Mouse (Mus musculus): ENCODE results near the gene Cradd. TPM values are rescaled to one million over a fixed set of nuclear protein-coding genes. Genes with fewer than 3 reads are reported as not detected.

Gene Cradd
- total and polyA plus RNA-seq, 3 experiments, result 1.9 to 9.0 TPM; not detected in 1

- H3K4me3 ChIP-seq (ENCODE audit: control insufficient read depth in 1 of 2, insufficient read depth in 1 of 2, low read depth in 2 of 2, low read length in 2 of 2), result 0 out of 4 replicates have a peak overlapping the region, but pooled peaks of 1 of the 2 experiments have one; percentile 26
- no peak for DNase-seq (ENCODE audit: low read depth, low spot score)
These were observed 8.0 kb downstream of the Cradd start for GRCm38 (mm10) chr10:95315801-95316474.

GRCm38 (mm10) chr10:95315321-95315720 is 8.6 kb downstream of the Cradd start:
- TF ChIP-seq MAZ (IDR thresholded peaks at IDR 0.05; ENCODE audit: low read depth, low read length) (no peak), USF1 (IDR thresholded peaks at IDR 0.05; ENCODE audit: low read depth, low read length) (no peak), MEF2A (IDR thresholded peaks at IDR 0.05; ENCODE audit: extremely low read depth, insufficient replicate concordance, low read depth, low read length, poor library complexity, severe bottlenecking) (no peak), GABPA (IDR thresholded peaks at IDR 0.05; ENCODE audit: low read depth, low read length) (no peak), CHD2 (IDR thresholded peaks at IDR 0.05; ENCODE audit: low read length) (no peak), ZMIZ1 (IDR thresholded peaks at IDR 0.05; ENCODE audit: low read depth, low read length) (no peak), MAFK (IDR thresholded peaks at IDR 0.05; ENCODE audit: borderline replicate concordance, low read depth, low read length) (no peak), ZNF384 (IDR thresholded peaks at IDR 0.05; ENCODE audit: low read depth, low read length) (no peak), TCF12 (IDR thresholded peaks at IDR 0.05; ENCODE audit: low read depth, low read length) (no peak), POLR2AphosphoS5 (IDR thresholded peaks at IDR 0.05; ENCODE audit: borderline replicate concordance, low read depth, low read length) (no peak), EP300 (IDR thresholded peaks at IDR 0.05; ENCODE audit: low read depth in 1 of 2, low read length in 2 of 2) (no peak)
- no peak overlapping the region for H3K27ac ChIP-seq (ENCODE audit: control insufficient read depth, low read depth, low read length)
- H3K36me3 ChIP-seq (ENCODE audit: control insufficient read depth in 1 of 2, insufficient read depth in 2 of 2, low read length in 2 of 2), result peaks cover 0 to 17% of the 10 kb centered on the region in 2 experiments; a peak in 2 of 4 replicates
- DNase-seq (ENCODE audit: low read depth, low spot score), result no peak
- no peak overlapping the region for H3K4me3 ChIP-seq (ENCODE audit: control insufficient read depth in 1 of 2, insufficient read depth in 1 of 2, low read depth in 2 of 2, low read length in 2 of 2)
- no peak overlapping the region for H3K9ac ChIP-seq (ENCODE audit: control insufficient read depth, low read depth, low read length, poor library complexity, severe bottlenecking)
- H3K4me1 ChIP-seq (ENCODE audit: control insufficient read depth in 1 of 2, insufficient read depth in 2 of 2, low read length in 2 of 2), result peaks cover 12 to 28% of the 10 kb centered on the region in 2 experiments
- H3K27me3 ChIP-seq (ENCODE audit: control insufficient read depth in 1 of 2, insufficient read depth in 2 of 2, low read length in 2 of 2), result no peaks in the 10 kb centered on the region
- no peaks in the 10 kb centered on the region for H3K79me2 ChIP-seq (ENCODE audit: control insufficient read depth, insufficient read depth, low read length, poor library complexity)
- no peaks in the 10 kb centered on the region for H3K9me3 ChIP-seq (replicated peaks; ENCODE audit: insufficient read depth, low read length)

More at GRCm38 (mm10) chr10:95315801-95316474, 8.0 kb downstream of the Cradd start:
- no peak overlapping the region for H3K9ac ChIP-seq (ENCODE audit: control insufficient read depth, low read depth, low read length, poor library complexity, severe bottlenecking)
- TF ChIP-seq USF1 (IDR thresholded peaks at IDR 0.05; ENCODE audit: low read depth, low read length) (peak; percentile 67; the same call in 1 of the 2 replicates), TCF12 (IDR thresholded peaks at IDR 0.05; ENCODE audit: low read depth, low read length) (peak; percentile 77), UBTF (IDR thresholded peaks at IDR 0.05; ENCODE audit: borderline replicate concordance, insufficient read depth, low read depth, low read length) (no peak), MEF2A (IDR thresholded peaks at IDR 0.05; ENCODE audit: extremely low read depth, insufficient replicate concordance, low read depth, low read length, poor library complexity, severe bottlenecking) (peak; percentile 27; the same call in 1 of the 2 replicates), EP300 (IDR thresholded peaks at IDR 0.05; ENCODE audit: low read depth in 1 of 2, low read length in 2 of 2) (peak in 1 of 2 experiments; percentile 67; a peak in 1 of 4 replicates), ETS1 (IDR thresholded peaks at IDR 0.05; ENCODE audit: low read depth, low read length) (peak; percentile 67; the same call in 1 of the 2 replicates), NELFE (IDR thresholded peaks at IDR 0.05; ENCODE audit: low read depth, low read length) (no peak), RCOR1 (IDR thresholded peaks at IDR 0.05; ENCODE audit: low read depth, low read length) (no peak), GATA1 (IDR thresholded peaks at IDR 0.05; ENCODE audit: low read depth, low read length) (peak; percentile 44)
- peaks cover 0 to 17% of the 10 kb centered on the region in 2 experiments; a peak in 2 of 4 replicates for H3K36me3 ChIP-seq (ENCODE audit: control insufficient read depth in 1 of 2, insufficient read depth in 2 of 2, low read length in 2 of 2)
- no peaks in the 10 kb centered on the region for H3K79me2 ChIP-seq (ENCODE audit: control insufficient read depth, insufficient read depth, low read length, poor library complexity)
- H3K4me1 ChIP-seq (ENCODE audit: control insufficient read depth in 1 of 2, insufficient read depth in 2 of 2, low read length in 2 of 2), result peaks cover 12 to 28% of the 10 kb centered on the region in 2 experiments
- H3K27me3 ChIP-seq (ENCODE audit: control insufficient read depth in 1 of 2, insufficient read depth in 2 of 2, low read length in 2 of 2), result no peaks in the 10 kb centered on the region
- H3K9me3 ChIP-seq (replicated peaks; ENCODE audit: insufficient read depth, low read length), result no peaks in the 10 kb centered on the region
- peak overlapping the region; percentile 1; the same call in 1 of the 2 replicates for H3K27ac ChIP-seq (ENCODE audit: control insufficient read depth, low read depth, low read length)
